Mouse (Mus musculus) thymus, postnatal 10 days (tissue): ENCODE data around the gene Akap3.

Source experiments
- DNase-seq, 2 experiments: peaks; one replicate each; pipeline ENCODE4 v3.0.0; 2021; ENCODE audit warnings: low spot score in 2 of 2

Gene Akap3

DNA sequence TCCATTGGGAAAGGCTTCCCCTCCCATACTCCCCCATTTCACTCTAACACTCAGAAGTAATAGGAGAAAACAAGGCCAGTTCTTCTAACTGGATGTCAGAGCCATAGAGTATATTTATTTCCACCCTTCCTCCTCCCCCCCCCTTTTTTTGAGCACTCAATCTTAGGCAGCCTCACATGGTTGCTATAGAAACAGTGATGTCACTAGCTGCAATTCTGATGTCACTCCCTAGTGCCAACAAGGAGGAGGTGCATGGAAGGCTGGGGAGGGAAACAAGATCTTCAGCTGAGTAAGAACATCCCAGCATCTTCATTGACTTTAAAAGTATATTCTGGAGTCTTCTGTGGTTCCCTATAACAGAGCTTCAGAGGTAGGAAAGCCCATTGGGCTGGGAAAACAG lies at the start of gene Akap3:
TSS of gene Akap3 (plus strand) at position 218 of the 400 bp plus-strand sequence.
- no peak for DNase-seq

DNA sequence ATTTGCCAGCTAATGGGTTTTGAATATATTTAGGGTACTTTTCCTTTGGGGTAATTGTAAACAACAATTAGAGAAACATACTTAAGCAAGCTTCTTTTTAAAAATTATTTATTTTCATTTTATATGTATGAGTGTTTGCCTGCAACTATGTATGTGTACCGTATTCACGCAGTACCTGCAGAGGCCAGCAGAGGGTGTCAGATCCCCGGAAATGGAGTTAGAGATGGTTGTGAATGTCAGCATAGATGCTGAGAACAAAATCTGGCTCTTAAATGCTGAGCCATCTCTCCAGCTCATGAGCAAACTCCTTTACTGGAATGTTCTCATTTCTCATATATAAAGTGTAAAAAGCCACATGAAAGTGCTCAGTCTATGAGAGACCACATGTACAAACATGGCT lies 46.1 kb upstream of the Akap3 start:
- DNase-seq = peak in 1 of 2 experiments; percentile 18

DNA sequence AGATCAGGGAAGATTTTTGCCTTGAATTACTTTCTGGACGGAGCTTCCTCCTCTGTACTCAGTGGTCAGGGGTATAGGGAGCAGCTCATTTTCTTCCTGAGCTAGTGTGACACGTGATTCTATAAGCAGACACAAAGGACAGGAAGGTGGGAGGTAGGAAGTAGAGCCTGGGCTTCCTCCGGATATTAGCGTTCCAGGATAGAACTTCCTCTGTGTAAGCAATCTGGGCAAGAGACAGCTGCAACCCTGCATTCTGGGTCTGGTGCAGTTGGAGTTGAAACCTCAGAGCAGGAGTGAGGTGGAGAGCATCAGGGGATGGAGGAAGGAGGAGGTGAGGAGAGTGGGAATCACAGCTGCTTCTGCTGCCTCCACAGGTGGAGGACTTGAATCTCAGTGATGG lies 44.8 kb upstream of the Akap3 start:
- no peak for DNase-seq

DNA sequence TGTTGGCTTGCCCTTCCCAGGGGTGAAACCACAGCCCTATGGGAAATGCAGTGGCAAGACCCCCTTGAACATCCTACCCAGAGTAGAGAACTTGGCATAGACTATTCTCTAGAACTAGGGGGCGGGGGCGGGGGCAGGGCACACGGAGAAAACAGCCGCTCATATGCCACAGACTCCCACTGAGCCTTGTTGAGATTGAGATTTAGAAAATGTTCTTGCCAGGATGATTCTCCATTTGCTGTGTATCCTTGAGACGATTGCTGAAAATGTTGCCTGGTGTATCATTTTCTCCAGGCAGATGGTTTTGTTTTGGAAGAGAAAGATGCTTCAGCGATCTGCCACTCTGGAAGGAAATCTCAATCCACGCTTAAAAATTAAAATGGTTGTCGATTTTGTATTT lies 44.3 kb upstream of the Akap3 start:
- DNase-seq = no peak

DNA sequence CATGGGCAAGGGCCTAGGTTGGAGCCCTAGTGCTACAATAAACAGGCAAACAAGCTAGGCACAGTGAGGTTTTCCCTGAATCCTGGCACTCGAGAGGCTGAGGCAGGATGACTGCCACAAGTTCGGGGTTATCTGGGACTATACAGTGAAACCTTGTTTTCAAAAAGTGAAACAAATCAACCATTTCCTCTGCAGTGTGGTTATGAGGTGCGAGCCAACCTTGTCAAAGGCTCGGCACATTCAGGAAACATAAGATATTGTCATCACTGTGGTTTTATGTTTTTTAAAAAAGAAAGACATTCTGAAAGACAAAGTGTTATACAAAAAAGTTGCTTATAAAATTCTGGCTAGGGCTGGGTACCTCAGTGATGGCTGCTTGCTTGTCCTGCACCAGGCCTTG lies 41.4 kb upstream of the Akap3 start:
- DNase-seq = no peak

DNA sequence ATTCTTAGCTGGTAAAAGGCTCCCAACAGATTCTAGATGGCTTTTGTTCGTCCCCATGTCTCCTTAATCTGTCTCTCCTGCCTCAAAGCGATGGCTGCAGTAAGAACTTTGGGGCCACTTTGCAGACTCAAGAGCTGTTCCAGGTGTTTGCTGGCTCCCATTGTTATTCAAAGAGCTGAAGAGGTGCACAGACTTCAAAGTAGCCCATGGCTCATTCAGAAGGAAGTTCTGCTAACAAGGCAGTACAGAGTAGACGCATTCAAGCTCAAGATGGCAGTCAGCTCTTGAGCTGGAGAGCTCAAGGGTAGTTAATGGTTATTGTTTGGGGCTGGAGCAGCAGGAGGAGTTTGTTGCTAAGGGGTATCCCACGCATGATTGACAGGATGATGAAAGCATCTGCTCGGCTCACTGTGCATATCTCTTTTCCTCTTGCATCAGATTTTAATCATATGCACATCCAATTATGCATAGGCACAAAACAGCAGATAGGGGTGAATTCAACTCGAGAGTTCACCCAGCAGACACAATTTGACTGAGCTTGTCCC lies 37.6 kb upstream of the Akap3 start:
- no peak for DNase-seq

DNA sequence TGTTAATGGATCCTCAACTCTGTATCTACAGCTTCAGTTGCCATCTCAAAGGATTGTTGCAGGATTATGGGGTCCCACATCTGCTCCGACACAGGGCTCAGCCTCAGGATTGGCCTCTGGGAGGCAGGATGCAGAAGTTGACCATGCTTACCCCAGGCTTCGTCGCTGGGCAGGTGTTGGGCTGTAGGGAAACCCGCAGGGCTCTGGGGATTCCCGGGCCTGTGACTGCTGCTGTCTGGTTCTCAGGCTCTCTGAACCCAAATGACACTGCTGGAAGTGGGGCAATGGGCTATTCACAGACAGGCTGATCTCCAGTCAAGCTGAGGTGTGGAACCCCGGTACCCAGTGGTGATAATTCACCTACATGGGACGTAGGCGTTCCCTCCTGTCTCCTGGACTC lies 36.6 kb upstream of the Akap3 start:
- no peak for DNase-seq

DNA sequence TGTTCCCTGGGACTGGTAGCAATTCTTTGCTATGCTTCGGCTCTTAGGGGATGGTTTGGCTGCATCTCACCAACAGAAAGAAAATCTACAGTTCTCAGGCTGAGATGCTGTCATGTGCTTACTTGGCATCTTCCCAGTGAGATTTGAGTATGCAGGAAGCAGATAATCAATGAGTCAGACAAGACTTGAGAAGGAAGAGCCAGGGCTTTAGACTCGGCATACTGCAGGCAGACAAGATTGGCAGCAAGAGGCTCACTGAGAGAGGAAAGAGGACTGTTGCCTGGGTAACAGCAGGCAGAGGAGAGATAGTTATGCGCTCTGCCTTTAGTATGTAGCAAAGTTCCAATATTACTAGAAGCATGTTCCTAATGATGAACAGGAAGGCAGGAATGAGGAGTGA lies 29.8 kb upstream of the Akap3 start:
- DNase-seq = no peak

DNA sequence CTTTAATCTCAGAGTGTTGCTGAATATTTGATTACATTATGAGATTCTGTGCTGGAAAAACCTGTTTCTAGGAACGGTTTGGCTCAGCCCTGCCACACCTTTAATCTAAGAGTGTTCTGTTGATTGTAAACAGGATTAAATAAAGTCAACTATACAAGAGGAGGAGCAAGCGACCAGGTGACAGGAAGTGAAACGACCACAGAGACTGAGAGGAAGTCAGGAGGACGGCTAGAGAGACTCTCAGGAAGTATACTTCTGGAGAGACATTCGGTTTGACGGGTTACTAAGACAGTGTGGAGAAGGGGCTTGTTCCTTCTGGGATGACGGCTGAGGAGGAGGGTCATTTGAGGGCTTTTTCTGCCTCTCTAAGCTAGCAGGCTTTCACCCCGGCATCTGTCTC lies 16.3 kb upstream of the Akap3 start:
- DNase-seq = no peak

DNA sequence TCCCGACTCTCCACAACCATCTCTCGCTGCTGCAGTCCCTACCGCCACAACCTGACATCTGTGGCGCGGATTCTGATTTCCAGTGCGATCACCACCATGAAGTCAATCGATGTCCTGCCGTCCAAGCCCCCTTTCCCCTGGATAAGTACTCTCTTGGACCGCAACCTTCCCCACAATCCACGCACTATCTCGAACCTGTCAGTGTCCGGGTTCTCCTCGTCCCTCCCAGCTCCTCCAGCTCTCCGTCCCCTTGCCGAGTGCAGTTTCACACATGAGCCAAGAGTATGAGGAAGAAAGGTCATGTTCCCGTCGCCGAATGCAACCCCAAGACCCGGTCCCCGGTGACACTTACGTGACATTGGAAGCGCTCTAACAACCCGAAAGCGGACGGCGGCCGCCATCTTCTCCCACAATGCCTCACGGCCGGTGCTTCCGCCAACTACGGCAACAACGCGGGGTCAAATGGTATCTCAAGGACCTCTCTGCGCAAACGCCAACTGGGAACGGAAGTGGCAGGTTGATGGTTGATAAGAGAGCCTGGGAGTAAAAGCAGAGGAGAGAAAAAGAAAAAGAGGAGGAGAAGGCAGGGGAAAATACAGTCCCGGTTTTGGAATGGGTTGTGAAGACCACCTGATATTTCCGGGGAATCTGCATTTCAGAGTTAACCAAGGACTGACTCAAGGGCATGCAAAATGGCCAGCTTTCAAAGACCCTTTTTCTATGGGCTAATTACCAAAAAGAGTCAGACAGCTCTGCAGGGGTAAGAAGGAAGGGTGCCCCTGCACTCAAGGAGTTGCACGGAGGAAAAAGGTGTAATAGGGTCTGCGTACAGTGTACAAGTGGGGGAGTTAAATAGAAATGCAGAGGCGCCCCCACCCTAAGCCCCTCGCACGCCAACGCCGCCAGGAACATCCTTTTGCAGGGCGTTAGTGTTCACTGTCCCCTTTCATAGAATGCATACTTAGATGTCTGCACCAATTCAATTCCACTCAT lies 3.9 kb upstream of the Akap3 start, which contains the start of gene Ndufa9:
TSS of gene Ndufa9 (minus strand) at position 425 of the 993 bp plus-strand sequence.
- DNase-seq = peak; percentile 90

DNA sequence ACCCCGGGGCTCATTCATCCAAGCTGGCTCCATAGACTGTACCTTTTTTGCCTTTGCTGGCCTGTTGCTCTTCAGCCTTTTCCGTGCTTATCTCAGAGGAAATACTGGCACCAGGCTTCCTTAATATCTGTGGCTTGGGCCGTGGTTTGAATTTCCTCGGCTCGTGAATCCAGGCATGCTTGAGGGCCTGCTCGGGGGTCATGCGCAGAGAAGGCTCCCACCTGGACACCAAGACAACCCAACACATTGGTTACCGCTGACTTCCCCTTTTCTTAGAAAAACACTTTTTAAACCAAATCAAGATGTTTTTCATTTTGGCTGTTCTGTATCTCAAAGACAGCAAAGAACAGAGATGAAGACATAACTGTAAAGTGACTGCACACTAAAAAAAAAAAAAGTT lies 24.2 kb downstream of the Akap3 start:
- DNase-seq = no peak

DNA sequence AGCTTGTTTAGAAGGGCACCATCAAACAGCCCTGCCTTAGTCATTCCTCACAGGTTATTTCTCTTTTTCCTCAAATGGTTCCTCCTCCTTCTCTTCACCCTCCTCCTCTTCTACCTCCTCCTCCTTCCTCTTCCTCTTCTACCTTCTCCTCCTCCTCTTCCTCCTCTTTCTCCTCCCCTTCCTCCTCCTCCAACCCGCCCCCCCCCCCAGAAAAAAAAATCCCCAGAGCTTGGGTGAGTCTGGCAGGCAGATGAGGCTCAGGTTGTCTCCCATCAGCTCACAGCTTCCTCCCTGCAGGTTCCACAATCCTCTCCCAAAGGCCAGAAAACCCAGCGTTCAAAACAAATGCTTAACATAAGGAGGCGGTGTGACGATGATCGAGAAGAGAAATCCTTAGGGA lies 54.5 kb downstream of the Akap3 start:
- no peak for DNase-seq

DNA sequence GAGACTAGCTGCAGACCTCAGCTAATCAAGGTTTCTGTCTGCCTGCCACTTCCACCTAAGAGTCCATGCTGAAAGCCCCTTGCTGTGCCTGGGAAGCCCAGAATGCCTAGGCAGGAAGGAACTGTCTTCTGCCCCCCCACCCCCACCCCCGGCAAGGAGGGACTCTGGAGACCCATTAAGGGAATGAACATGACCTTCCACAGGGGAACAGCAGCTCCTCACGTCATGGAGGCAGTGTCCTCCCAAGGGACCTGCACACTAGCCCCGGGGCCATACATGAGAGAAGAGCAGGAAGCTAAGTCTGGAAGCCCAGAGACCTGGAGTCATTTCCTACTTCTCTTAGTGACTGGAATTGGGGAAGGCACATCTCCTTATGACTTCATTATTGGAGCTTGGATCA lies 55.0 kb downstream of the Akap3 start:
- no peak for DNase-seq

DNA sequence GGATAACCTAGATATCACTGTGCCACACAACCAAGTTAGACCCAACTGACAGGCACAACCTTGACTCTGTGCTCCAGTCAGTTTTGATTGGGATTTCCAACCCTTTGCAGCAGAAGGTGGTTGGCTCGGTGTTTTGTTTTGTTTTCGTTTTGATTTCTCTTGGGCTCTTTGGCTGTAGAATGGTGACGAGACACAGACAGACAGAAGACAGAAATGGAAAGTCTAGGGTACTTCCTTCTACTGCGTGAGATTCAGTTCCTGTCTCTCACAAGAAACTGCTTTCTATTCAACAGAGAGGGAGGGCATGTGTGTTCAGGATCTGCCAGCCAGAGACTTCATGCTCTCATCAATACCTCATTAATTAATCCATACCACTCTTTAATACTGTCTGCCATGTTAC lies 57.8 kb downstream of the Akap3 start:
- no peak for DNase-seq

DNA sequence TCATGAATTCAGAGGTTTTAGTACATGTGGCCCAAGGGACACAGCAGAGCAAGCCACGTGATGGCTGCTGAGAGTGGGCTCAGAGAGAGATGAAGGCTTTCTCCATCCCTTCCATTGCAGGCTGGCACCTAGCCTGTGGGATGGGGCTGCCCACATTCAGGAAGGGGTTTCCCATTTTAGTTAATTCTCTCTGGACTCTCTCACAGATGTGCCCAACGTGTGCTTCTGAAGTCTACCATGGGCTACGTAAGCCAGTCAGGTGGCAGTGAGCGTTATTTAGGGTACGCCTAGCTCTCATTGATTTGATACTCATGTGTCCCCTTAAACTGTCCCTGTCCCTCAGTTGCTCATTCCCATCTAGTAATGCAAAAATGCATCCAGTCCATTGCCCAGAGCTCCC lies 62.0 kb downstream of the Akap3 start:
- no peak for DNase-seq

DNA sequence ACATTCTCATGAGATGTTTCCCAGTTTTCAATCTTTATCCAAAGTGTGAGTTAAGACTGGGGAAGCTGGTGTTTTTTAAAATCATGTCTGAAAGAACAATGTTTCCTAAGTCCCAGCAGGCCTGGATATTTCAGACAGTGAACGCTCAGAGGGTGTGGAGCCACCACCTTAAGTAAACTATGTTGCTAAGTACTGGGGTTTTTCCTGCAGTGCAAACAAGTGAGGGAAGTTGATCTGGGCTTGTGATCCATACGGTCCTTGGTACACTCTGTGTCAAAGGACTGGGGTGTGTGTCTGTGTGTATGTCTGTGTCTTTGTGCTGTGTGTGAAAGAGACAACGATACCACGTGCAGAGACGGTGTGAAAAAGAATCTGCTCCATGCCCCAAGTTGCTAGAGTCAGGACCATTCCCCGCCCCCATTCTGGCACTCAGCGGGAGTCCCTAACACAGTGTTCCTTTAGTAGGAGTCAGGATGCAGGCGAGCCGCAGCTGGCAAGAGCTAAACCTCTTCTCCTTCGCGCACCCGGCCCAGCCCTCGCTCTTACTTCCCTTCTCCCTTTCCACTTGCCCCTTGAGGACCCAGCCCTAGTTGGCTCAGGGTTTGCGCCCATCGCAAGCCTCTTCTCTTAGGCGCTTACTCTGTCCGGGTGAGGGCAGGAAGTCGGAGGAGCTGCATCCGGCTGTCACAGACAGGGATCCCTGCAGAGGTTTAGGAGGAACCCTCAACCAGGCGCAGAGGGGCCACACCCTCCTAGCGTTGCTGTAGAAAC lies 68.4 kb downstream of the Akap3 start, which contains the start of gene Dyrk4:
TSS of gene Dyrk4 (minus strand) at position 729 of the 771 bp plus-strand sequence.
- DNase-seq = peak in 1 of 2 experiments; percentile 21
